Mouse (Mus musculus) ES-E14 (cell line): ENCODE data around the gene Mlf1. TPM values are rescaled to one million over a fixed set of nuclear protein-coding genes. Genes with fewer than 3 reads are reported as not detected.

Experiments used
- DNase-seq: peaks from one replicate; pipeline ENCODE4 v3.0.0-alpha.2; 2013; ENCODE audit warnings: low read depth, low spot score
- H3K27ac ChIP-seq: 2 replicates; pipeline ENCODE4 v1.5.1; 2012; ENCODE audit warnings: low read depth, mild to moderate bottlenecking, low read length, moderate library complexity, mixed read lengths; ENCODE audit not compliant: poor library complexity, insufficient read depth, severe bottlenecking
- H3K36me3 ChIP-seq: 2 replicates; pipeline ENCODE4 v1.6.1; 2012; ENCODE audit warnings: mild to moderate bottlenecking, low read length, moderate library complexity, mixed read lengths; ENCODE audit not compliant: control insufficient read depth, poor library complexity, insufficient read depth, severe bottlenecking
- H3K4me1 ChIP-seq, 2 experiments: fragments of 150-350 bp in 1 of 2; sonication (generic) in 1 of 2; 2 replicates each; pipeline ENCODE4 v1.6.1; 2012; ENCODE audit warnings: low read length in 2 of 2, mild to moderate bottlenecking in 1 of 2, mixed read lengths in 1 of 2; ENCODE audit not compliant: control insufficient read depth in 2 of 2, insufficient read depth in 2 of 2, poor library complexity in 1 of 2
- H3K4me3 ChIP-seq, 2 experiments: fragments of 150-350 bp in 1 of 2; sonication (generic) in 1 of 2; 2 replicates each; pipeline ENCODE4 v1.5.1; 2012; ENCODE audit warnings: low read length in 2 of 2, low read depth in 1 of 2, mild to moderate bottlenecking in 1 of 2, mixed read lengths in 1 of 2; ENCODE audit not compliant: insufficient read depth in 1 of 2, poor library complexity in 1 of 2, severe bottlenecking in 1 of 2
- H3K9ac ChIP-seq: 2 replicates; pipeline ENCODE4 v1.6.1; 2012; ENCODE audit warnings: low read depth, mild to moderate bottlenecking, low read length, mixed read lengths; ENCODE audit not compliant: poor library complexity, insufficient read depth, severe bottlenecking
- H3K9me3 ChIP-seq: fragments of 150-350 bp; sonication (generic); 2 replicates; pipeline ENCODE4 v1.6.1; 2012; ENCODE audit warnings: low read depth, mild to moderate bottlenecking, low read length; ENCODE audit not compliant: control insufficient read depth, insufficient read depth
- CHD2 ChIP-seq: IDR thresholded peaks from 2 replicates; pipeline ENCODE4 v1.6.1; 2014; ENCODE audit warnings: mild to moderate bottlenecking, low read depth, low read length, inconsistent platforms
- HCFC1 ChIP-seq: IDR thresholded peaks from 2 replicates; pipeline ENCODE4 v1.6.1; 2012; ENCODE audit warnings: low read length, inconsistent platforms, borderline replicate concordance; ENCODE audit not compliant: insufficient read depth
- MAFK ChIP-seq: IDR thresholded peaks from 2 replicates; pipeline ENCODE4 v1.6.1; 2014; ENCODE audit warnings: mild to moderate bottlenecking, low read depth, low read length, inconsistent platforms; ENCODE audit not compliant: insufficient read depth
- ZC3H11A ChIP-seq: IDR thresholded peaks from 2 replicates; pipeline ENCODE4 v1.6.1; 2012; ENCODE audit warnings: low read depth, mild to moderate bottlenecking, inconsistent platforms, low read length, borderline replicate concordance
- ZNF384 ChIP-seq: IDR thresholded peaks from 2 replicates; pipeline ENCODE4 v1.6.1; 2012; ENCODE audit warnings: low read depth, low read length, inconsistent platforms
- in situ Hi-C, 2 experiments: fragments of 600-800 bp; cut with MboI; formaldehyde crosslinking; loops; one replicate each; pipeline ENCODE4 v1.15.1; 2025; ENCODE audit warnings: low sequenced_read_pairs in 2 of 2, inconsistent platforms in 1 of 2; ENCODE audit not compliant: unreplicated experiment in 2 of 2
- total RNA-seq: library from RNA; depleted of rRNA; stranded (reverse); fragments of 300-350 nt; gene quantifications from 2 replicates; pipeline ENCODE4 v1.2.3, GENCODE M21; 2012

The Mlf1 gene
- total RNA-seq, 1 experiment = 2.0 TPM

DNA sequence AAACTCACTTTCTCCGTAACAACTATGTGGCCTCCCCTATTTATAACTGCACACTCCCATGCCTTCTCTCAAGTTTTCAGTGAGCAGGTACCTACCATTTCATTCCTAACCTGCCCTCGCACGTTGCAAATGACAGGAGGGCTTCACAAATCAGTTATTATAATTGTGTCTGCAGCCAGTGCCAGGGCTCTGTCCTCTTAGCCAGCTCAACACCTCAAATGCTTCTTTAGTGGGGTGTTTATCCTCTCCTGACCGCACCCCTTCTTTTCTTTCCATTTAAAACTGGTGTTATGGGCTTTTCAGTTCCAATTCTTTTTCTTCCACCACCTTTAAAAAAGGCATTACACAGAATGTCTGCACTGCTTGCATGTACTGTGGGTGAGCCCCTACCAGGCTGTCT is 1.7 kb upstream of the Mlf1 start:
- in situ Hi-C loops = no loop called here
- TF ChIP-seq ZNF384 (no peak), MAFK (no peak), ZC3H11A (no peak), HCFC1 (no peak), CHD2 (no peak)

DNA sequence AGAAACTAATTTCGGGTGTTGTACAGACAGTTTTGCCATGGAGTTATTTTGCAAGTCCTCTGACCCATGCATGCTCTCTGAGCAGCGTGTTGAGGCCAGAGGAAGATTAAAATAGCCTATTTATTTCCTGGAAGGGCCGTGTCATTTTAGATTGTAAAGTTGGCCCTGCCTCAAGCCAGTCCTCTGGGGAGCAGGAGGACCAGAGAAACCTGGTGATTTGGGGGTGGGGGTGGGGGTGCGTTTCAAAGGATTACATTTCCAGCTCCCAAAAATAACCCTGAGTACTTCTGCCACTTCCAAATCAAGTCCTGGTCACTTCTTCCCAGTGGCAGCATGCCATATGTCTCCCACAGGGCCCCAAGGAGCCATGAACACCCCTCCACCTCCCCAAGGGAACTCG is 1.1 kb upstream of the Mlf1 start:
- Histone ChIP-seq H3K4me3 (no peak overlapping the region), H3K9me3 (no peaks in the 10 kb centered on the region), H3K36me3 (no peaks in the 10 kb centered on the region), H3K4me1 (no peaks in the 10 kb centered on the region), H3K9ac (no peak overlapping the region), H3K27ac (no peak overlapping the region)
- no peak for DNase-seq
- TF ChIP-seq CHD2 = no peak
- no peak for TF ChIP-seq MAFK
- no peak for TF ChIP-seq HCFC1
- in situ Hi-C loops = no loop called here

More for the DNA sequence above, 1.7 kb upstream of the Mlf1 start:
- no peak for DNase-seq
- no peaks in the 10 kb centered on the region for H3K9me3 ChIP-seq
- H3K36me3 ChIP-seq = no peaks in the 10 kb centered on the region
- no peak overlapping the region for H3K4me3 ChIP-seq
- H3K27ac ChIP-seq = no peak overlapping the region
- no peaks in the 10 kb centered on the region for H3K4me1 ChIP-seq
- no peak overlapping the region for H3K9ac ChIP-seq

DNA sequence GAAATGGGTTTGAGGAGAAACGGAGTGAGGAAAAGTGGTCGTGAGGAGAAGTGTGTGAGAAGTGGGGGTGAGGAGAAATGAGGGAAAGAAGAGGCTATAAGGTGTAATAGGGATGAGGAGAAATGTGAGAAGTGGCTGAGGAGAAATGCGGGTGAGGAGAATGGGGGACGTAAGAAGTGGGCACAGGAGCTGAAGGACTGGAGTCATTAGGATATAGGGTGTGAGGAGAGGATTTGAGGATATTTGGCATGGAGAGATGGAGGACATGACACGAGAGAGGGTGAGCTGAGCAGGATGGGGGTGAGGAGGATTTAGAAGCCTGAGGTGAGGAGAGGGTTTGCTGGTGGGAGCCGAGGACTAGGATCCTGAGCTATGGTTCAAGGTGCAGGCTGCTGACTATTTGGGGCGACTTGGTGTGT is 472 bp downstream of the Mlf1 start:
- in situ Hi-C loops = no loop called here
- Histone ChIP-seq H3K9me3 (no peaks in the 10 kb centered on the region), H3K9ac (peak overlapping the region; percentile 46; the same call in 1 of the 2 replicates), H3K36me3 (no peaks in the 10 kb centered on the region), H3K27ac (no peak overlapping the region), H3K4me1 (no peaks in the 10 kb centered on the region), H3K4me3 (peak overlapping the region; percentile 57 to 58)
- no peak for TF ChIP-seq CHD2
- no peak for DNase-seq

DNA sequence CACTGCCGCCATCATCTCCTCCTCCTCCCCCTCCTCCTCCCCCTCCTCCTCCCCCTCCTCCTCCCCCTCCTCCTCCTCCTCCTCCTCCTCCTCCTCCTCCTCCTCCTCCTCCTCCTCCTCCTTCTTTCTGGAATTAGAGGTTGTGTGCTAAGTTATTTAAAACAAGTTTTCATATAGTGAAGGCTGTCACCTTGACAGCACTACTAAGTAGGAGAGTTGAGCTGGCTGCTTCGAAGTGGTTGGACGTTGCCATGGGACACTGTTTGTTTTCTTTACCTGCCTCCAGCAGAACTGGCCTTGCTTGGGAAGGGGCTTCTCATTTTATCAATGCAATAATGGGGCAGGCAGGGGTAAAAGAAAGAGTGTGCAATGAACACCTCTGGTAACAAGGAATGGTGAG is 1.2 kb downstream of the Mlf1 start, which contains the start of gene Gm17402:
TSS of gene Gm17402 (minus strand) at position 101 of the 400 bp plus-strand sequence.
- TF ChIP-seq ZC3H11A = no peak
- Histone ChIP-seq H3K4me1 (no peaks in the 10 kb centered on the region), H3K9me3 (no peaks in the 10 kb centered on the region), H3K4me3 (peak within 1 kb of the TSS; percentile 57 to 58), H3K27ac (no peak within 1 kb of the TSS), H3K36me3 (no peaks in the 10 kb centered on the region), H3K9ac (peak within 1 kb of the TSS; percentile 46; the same call in 1 of the 2 replicates)
- DNase-seq = no peak
- in situ Hi-C loops = no loop called here

DNA sequence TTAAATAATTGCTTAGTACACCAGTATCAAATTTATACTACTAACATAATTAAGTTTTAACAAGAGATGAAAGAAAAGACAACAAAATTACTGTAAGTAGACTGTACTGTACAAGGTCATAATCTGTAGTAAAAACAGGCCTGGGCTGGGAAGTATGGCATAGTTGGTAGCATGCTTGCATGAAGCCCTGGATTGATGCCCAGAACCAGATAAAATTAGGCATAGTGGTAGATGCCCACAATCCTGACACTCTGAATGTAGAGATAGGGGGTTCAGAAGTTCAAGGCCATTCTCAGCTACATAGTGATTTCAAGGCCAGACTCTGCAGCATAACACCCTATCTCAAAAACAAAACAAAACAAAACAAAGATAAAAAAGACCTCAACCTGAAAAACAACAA is 4.3 kb downstream of the Mlf1 start:
- no peaks in the 10 kb centered on the region for H3K9me3 ChIP-seq
- H3K36me3 ChIP-seq = no peaks in the 10 kb centered on the region
- H3K9ac ChIP-seq = no peak overlapping the region
- no peak overlapping the region for H3K4me3 ChIP-seq
- in situ Hi-C loops = no loop called here
- H3K27ac ChIP-seq = no peak overlapping the region
- DNase-seq = no peak
- TF ChIP-seq ZNF384 = no peak
- no peak for TF ChIP-seq ZC3H11A
- no peak for TF ChIP-seq MAFK
- H3K4me1 ChIP-seq = no peaks in the 10 kb centered on the region
